Mouse (Mus musculus) CD4-positive, CD25-positive, alpha-beta regulatory T cell, adult 2 months (primary cell): ENCODE results near the gene Dnajb13.
A peak's percentile ranks its signal among the peaks of the same experiment; 100 is the strongest.

Experiments used
- DNase-seq: peaks from one replicate; pipeline ENCODE4 v3.0.0-alpha.2; 2012; ENCODE audit warnings: low read depth, low spot score

The Dnajb13 gene

DNA sequence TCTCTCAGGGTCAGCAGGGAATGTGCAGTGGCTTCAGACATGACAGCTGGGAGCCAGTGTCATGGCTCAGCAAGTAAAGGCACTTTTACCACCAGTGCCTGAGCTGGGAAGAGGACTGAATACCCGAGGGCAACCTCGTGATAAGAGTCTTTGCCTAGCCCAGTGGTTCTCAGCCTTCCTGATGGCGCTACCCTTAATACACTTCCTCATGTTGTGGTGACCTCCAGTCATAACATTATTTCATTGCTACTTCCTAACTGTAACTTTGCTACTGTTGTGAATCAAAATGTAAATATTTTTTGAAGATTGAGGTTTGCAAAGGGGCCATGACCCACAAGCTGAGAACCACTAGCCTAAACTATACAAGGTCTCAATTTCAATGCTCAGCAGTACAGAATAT, 6.1 kb downstream of the Dnajb13 start:
- no peak for DNase-seq

DNA sequence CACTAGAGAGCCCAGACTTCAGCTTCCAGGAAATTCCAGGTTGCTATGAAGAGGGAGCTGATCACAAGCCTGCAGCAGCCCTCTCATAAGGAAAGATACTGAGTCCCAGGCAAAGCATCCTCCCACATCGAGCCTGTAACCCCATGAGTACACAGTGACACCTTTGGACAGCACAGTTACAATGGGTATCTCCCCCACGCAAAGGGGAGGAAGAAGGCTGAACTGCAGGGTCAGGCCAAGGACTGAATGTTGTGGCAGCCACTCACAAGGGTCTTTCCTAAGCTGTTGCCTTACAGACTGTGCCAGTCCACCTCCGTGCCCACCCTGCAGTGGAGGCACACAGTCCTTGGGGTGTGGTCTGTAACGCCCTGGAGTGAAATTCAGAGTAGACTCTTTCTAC, 8.3 kb downstream of the Dnajb13 start:
- no peak for DNase-seq

DNA sequence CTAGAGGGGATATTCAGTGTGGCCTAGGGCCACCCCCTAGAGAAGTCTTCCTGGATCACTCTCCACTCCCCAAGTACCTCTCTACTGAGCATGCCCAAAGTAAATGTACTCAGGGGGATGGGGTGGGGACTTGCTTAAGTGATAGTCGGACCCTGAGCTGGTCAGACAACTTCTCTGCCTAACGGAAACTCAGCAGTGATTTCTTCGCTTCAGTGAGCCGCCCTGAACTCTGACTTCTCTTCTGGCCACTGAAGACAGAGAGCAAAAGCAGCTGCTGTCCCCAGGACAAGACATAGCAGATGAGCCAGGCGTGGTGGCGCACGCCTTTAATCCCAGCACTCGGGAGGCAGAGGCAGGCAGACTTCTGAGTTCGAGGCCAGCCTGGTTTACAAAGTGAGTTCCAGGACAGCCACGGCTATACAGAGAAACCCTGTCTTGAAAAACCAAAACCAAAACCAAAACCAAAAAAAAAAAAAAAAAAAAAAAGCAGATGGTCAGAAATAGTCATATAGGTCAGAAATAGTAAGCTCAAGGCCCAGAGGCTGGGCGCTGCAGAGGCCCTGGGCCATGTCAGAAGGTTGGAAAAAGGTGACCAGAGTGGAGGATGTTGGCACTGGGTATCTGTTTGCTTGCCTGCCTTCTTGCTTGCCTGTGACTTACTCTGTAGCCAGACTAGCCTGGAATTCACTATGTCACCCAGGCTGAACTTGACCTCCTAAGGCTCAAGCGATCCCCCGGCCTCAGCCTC, 9.8 kb downstream of the Dnajb13 start:
- peak; percentile 20 for DNase-seq

DNA sequence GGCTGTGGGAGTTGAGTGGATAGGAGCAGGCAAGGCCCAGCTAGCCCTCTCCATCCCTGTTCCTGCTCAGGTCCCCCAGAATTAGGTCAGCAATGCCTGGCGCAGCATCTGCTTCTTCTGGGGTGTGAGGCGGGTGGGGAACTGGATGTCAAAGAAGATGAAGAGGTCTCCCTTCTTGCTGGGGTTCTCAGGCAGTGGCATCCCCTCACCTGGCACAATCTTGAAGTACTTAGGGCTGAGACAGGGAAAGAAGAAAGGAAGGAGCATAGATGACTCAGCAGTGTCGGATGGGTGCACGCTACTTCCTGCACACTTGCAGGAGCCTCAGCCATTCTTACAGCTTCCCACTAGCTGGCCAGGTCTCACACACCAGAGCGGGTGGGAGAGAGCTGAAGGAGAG, 11.7 kb downstream of the Dnajb13 start:
- DNase-seq: peak; percentile 62

DNA sequence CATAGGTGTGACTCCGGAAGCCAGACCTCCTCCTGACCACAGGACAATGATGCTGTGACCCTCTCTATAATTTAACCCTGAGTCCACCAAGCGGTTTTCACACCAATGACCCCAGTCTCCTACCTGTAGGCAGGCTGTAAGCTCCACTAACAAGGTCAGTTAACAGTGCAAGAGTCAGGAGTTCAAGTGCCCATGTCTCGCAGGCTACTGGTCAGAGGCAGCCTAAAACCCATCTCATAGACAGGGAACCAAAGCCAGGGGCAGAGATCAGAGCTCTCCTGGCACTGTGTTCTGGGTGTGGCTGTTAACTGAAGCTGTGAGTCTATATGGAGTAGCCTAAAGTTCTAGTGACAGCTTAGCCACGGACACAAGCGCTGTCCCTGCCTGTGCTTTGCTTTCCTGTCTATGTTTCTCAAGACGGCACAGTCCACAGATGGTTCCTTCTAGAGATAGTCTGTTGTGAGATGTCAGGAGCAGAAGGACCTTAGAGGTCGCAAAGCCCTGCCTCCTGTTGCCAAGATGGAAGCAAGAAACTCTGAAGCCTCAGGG, 12.3 kb downstream of the Dnajb13 start:
- DNase-seq: peak; percentile 43

DNA sequence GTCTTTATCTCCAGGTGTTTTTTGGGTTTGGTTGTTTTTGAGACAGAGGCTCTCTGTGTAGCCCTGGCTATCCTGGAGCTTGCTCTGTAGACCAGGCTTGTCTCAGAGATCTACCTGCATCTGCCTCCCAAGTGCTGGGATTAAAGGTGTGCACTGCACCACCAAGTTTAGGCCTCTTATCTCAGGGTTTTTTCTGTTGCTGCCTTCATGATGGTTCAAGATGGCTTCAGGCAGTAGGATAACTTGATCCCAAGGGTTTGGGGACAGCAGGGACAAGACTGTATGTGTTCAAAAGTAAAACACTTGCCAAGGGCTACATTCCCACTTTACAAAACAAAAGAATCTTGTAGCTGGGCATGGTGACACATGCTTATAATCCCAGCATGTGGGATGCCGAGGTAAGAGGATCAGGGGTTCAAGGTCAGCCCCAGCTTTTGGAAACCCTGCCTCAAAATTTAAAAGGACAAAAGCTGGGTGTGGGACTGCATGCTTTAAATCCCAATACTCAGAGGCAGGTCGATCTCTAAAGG, 12.9 kb downstream of the Dnajb13 start:
- DNase-seq: peak; percentile 24

DNA sequence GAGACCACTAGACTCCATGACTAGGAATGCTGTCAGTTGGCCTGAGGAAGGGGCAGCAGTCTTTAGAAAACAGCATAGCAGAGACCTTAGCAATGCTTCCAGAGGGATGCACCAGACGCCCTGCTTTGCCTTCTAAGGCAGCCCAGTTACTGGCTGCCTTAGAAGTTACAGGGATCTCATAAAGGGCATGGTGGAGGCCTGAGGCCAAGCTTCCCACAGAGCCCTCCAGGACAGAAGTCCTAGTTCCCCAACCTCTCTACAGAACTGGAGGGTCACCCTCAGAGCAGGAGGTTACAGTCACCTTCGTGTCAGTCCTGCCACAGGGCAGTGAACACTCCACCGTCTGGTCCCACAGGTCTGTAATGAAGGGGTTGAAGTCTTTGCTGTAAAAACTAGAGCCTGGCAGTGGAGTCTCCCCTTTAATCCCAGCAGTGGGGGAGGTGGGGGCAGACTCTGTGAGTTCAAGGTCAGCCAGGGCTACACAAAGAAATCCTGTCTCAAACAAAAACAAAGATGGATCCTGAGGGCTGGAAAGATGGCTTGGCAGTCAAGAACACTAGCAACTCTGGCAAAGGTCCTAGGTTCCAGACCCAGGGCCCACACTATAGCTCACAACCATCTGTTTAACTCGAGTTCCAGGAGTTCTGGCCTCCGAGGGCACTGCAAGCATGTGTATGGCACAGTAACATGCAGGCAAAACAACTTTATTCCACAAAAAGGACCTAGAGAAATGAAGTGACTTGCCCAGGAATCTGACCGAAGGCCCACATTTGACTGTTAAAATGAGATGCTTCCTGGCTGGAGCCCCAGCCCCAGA, 13.5 kb downstream of the Dnajb13 start:
- peak; percentile 32 for DNase-seq

DNA sequence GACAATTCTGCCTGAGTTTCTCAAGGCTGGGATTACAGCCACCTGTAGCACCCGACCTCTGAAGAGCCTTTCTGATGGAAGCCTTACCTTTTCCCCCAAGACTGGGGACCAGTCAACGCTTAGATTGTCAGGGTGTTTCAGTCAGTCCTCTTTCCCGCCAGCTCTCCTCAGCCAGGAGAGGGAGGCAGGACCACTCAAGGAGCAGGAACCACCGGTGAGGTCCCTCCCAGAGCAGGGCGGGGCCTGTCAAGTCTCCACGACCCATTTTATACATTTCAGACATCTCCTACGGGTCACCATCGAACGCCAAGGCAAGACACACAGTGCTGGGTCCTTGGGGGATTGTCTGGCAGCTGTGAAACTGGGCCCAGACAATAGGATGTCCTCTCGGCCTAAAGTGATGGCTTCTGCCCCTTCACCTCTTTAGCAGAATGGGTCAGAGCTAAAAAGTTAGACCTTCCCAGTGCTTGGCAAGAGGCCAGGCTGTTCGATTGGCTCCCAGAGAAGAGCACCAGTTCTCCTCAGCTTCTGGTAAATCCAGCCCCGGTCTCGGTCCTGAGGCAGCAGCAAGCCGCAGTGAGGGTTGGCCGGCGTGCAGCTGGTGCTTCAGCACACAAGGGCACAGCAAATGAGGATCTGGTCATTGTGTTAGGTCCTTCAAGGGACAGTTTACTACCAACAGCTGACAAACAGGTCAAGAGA, 14.3 kb downstream of the Dnajb13 start:
- peak; percentile 34 for DNase-seq

DNA sequence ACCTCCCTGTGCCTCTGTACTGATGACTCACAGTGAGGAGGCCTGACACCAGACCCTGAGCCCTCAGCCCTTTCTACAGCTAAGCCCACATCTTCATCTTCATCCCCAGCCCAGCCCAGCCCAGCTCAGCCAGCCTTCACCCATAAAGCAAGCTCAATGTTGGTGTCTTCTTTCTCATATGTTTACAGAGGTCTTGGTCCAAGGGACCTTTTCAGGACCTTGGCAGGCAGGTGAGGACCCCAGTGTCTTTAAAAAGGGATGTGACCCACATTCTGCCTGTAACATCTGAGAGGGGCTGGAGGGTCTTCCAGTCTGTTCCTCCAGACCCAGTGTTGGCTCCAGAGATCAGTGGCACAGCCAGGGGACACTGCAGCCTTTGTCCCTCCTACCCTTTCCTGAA, 15.3 kb downstream of the Dnajb13 start:
- no peak for DNase-seq

DNA sequence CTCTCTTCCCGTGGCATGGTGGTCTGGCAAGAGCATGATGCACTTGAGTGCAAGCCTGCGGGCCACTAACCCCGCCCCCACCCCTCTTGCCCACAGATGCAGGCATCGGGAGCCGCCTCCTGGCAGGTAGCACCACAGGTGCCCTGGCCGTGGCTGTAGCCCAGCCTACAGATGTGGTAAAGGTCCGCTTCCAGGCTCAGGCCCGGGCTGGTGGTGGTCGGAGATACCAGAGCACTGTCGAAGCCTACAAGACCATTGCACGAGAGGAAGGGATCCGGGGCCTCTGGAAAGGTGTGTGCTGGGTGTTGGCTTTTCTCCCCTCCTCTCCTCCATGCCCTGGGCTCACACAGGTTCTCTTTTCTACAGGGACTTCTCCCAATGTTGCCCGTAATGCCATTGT, 16.8 kb downstream of the Dnajb13 start:
- DNase-seq: peak; percentile 23

DNA sequence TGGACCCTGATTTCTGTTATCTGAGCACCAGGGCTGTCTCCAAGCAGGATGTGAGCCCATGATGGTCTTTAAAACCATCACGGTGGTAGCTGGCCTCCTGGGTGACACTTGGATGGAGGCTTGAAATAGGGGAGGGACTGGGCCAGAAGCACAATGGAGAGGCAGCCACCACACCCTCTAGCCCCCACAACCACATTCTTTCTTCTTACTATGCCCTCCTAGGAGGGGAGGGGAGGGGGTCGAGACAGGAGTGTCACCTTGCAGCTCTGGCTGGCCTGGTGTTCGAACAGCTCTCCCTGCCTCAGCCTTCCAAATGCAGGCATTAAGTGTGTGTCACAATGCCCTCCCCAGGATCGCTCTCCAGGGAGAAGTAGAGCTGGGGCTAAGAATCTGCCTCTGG, 17.4 kb downstream of the Dnajb13 start:
- DNase-seq: no peak

DNA sequence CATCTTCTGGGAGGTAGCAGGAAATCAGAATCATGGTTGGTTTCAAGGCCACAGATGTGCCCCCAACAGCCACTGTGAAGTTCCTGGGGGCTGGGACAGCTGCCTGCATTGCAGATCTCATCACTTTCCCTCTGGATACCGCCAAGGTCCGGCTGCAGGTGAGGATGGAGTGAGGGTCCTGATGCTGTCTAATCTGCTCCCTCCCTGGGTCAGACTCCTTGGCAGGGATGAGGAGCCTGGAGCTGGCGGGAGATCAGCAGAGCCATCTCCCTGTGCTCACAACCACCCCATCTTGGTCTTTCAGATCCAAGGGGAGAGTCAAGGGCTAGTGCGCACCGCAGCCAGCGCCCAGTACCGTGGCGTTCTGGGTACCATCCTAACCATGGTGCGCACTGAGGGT, 18.0 kb downstream of the Dnajb13 start:
- peak; percentile 19 for DNase-seq

DNA sequence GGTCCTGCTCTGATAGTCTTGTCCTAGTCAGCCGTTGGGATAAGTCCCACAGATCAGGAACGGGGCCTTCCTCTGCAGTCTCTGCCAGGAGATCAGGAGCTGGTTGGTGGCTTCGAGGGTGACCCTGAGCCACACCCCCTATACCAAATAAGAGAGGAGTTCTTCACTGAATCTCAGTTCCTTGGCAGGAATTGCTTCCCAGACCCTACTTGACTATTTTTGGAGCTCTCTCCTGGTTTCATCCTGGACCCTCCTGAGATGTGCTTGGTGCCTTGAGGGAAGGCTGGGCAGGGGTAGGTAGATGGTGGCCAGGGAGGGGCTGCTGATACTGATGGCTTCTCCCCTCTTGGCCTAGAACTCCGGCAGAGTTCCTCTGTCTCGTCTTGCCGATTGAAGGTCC, 18.4 kb downstream of the Dnajb13 start:
- peak; percentile 22 for DNase-seq

DNA sequence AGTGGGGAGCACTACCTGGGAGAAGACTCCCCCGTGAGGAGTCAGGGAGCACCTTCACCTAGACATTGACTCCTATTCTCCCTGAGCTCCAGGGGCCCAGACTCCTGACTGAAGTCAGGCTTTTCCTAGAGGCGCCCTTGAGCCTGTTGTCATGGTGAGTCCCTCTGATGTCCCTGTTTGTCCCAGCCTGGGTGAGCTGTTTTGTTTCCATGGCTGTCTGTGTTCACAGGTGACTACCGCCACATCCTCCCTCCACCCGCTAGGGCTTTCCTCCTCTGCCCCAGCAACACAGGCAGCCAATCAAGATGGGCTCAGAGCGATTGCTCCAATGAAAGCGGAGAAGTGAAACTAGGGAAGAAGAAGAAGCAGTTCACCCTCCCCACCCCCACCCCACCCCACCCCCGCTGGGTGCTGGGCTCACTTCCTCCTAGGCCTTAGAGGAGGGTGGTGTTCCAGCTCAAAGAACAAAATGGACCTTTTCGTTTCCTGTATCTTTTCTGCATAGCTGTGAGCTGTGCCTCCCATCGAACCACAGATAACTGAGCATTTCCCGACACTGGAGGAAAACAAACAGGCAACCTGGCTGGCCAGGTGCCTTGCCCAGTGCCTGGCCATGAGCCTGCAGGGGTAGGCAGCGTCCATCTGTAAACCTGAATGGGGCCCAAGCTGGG, 19.0 kb downstream of the Dnajb13 start:
- peak; percentile 95 for DNase-seq

DNA sequence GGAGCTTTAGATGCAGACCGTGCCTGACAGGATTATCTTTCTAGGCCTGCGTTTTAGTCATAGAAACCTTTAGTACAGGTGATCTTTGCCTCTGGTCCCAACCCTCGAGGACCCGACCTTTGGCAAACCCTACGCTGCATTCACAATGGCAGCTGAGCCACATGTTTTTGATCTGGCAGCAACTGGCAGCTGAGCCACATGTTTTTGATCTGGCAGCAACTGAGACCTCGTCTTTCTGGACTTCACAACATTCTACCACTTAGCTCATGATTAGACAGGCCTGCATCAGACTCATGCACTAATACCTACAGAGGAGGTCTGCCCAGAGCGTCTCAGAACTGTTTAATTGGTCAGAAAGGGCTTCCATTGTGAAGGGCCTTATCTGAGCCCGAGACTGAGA, 19.7 kb downstream of the Dnajb13 start:
- peak; percentile 55 for DNase-seq

DNA sequence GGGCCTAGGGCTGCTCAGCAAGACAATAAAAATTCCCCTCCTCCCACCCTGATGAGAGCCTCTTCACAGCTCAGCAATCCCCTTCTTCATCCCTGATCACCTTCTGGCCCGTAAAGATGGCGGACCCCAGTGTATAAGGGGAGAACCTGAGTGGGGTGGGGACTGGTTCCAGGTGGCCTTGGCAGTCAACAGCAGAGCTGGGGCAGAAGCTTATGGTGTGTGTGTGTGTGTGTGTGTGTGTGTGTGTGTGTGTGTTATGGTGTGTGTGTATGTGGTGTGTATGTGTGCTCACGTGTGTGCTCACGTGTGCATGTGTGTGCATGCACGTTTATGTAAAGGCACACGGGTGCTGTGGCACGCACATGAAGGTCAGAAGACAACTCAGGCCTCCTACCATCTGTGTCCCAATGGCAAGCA, 20.3 kb downstream of the Dnajb13 start:
- peak; percentile 73 for DNase-seq

DNA sequence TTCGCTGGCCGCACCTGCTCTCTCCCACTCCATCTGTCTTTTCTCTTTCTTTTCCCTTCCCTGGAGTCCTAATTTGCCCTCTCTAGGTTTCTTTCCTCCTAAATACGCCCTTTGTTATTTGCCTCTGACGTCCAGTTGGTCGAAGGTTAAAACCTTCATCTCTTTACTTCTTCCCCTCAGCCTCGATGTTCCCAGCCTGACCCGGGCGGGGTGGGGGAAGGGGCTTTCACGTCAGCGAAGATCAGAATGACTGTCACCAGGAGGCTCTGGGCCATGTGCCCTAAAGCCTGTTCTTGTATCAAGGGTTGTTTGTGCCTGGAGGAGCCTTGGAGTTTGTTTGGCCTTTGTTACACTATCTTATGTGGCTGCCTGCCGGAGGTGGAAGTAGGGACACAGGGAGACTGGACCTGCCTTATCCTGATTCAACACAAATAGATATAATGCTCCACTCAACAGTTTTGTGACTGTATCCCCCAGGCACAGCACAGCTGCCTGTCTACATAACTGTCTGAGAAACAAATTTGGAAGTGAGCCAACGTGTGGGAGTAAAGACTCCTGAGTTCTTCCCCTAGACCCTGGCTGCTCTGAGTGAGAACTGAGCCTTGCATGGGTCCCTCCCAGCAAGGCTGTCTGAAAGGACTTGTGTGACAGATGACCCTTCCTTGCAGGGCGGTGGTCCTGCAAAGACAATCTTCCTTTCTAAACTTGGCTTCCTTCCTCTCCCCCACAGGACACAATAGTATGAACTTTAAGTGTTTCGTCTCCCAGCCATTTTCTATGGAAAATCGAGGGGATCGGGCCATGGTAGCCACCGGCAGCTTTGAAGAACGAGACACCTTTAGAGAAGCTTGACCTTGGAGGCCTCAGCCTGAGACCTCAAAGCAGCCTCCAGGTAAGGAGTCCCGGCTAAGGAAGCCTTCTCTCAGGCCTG, 21.0 kb downstream of the Dnajb13 start:
- peak; percentile 82 for DNase-seq

DNA sequence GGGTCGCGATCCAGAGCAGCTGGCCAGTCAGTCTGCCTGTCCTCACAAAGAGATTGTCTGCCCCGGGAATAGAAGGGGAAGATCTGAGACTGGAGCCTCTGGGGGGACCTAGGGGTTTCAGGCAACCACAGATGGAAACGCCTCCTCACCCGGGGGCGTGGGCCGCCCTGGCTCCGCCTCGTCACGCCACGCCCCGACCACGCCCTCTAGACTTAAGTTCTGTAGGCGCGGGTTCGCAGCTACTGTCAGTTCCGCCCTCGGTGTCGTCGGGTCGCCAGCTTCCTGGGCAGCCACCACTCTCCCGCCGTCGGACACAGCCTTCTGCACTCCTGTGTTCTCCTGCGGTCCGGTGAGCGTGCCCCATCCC, 21.7 kb downstream of the Dnajb13 start, which contains the start of gene Ucp2:
Gene Ucp2, plus strand, starts transcription at position 221 of the 367 bp plus-strand sequence.
- peak; percentile 96 for DNase-seq

DNA sequence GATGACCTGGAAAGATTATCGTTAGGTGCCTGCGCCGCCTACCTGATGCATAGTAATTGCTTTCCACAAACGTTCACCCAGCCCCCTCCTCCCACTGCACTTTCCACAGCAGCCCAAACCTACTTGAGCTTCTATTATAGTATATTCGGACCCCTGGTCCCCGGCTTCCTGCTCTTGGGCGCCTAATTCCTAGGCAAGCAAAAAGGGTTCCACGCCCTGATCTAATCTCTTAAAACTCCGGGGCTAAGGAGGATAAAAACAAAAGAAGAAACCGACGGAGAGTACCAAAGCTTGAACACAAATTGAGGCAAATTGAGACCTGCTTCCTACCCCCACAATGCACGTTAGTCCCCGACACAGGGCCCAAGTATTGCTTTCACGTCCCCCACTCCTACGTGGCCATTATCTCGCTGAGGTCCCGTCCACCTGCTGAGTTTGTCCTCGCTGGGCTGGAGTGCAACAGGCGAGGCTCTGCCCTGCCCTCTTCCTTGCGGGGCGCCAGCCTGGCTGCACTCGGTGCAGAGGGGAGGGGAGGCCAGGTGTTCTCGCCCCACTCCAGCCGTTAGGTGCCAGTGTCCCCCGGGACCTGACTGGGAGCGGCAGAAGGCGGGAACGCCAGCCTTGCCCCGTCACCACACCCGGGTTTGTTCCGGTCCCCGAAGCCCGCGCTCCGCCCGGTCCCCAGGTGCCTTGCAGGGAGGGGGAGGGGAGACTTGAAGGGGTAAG, 22.2 kb downstream of the Dnajb13 start:
- peak; percentile 67 for DNase-seq
